Mouse (Mus musculus) liver, embryonic 14.5 days (tissue): ENCODE results near the gene Ccdc137. TPM values are rescaled to one million over a fixed set of nuclear protein-coding genes. Genes with fewer than 3 reads are reported as not detected.

Experiments
- ATAC-seq: fragments of 200-750 bp; cut with Nextera tagmentation; 2 replicates; pipeline ENCODE4 v1.8.0; 2017; ENCODE audit warnings: moderate number of reproducible peaks, mild to moderate bottlenecking, moderate library complexity; ENCODE audit not compliant: insufficient read depth
- DNase-seq, 3 experiments: peaks; one replicate each; pipeline ENCODE4 v3.0.0-alpha.2; 2012 to 2013; ENCODE audit warnings: low read depth in 3 of 3, low spot score in 3 of 3
- H3K27ac ChIP-seq: fragments of 300-500 bp; sonication (generic); 2 replicates; pipeline ENCODE4 v1.5.1; 2014; ENCODE audit warnings: moderate library complexity, mild to moderate bottlenecking, control low read depth, inconsistent platforms
- H3K27me3 ChIP-seq: fragments of 300-500 bp; sonication (generic); 2 replicates; pipeline ENCODE4 v1.6.1; 2014; ENCODE audit warnings: mild to moderate bottlenecking, low read length, moderate library complexity; ENCODE audit not compliant: control insufficient read depth, insufficient read depth
- H3K36me3 ChIP-seq: fragments of 300-500 bp; sonication (generic); replicated peaks from 2 replicates; pipeline ENCODE4 v1.6.1; 2014; ENCODE audit warnings: low read depth; ENCODE audit not compliant: control insufficient read depth, insufficient read depth
- H3K4me1 ChIP-seq, 2 experiments: fragments of 200-500 bp in 1 of 2; fragments of 300-500 bp in 1 of 2; sonication (generic) in 1 of 2; replicated peaks; 2 replicates each; pipeline ENCODE4 v1.6.1; 2012 to 2014; ENCODE audit warnings: antibody characterized with exemption in 1 of 2, inconsistent platforms in 1 of 2, low read length in 1 of 2; ENCODE audit not compliant: control insufficient read depth in 2 of 2, insufficient read depth in 2 of 2
- H3K4me2 ChIP-seq: fragments of 300-500 bp; sonication (generic); 2 replicates; pipeline ENCODE4 v1.6.1; 2014; ENCODE audit warnings: low read depth, mild to moderate bottlenecking, control low read depth, moderate library complexity
- H3K4me3 ChIP-seq, 2 experiments: fragments of 200-500 bp in 1 of 2; fragments of 300-500 bp in 1 of 2; sonication (generic) in 1 of 2; 2 replicates each; pipeline ENCODE4 v1.5.1; 2012 to 2014; ENCODE audit warnings: low read depth in 2 of 2, low read length in 2 of 2, mild to moderate bottlenecking in 2 of 2, control low read depth in 1 of 2, inconsistent platforms in 1 of 2, moderate library complexity in 1 of 2; ENCODE audit not compliant: insufficient read depth in 1 of 2
- H3K9ac ChIP-seq: fragments of 300-500 bp; sonication (generic); replicated peaks from 2 replicates; pipeline ENCODE4 v1.6.1; 2014; ENCODE audit warnings: mild to moderate bottlenecking, control low read depth, moderate library complexity
- H3K9me3 ChIP-seq: fragments of 300-500 bp; sonication (generic); 2 replicates; pipeline ENCODE4 v1.6.1; 2016; ENCODE audit warnings: low read length, mixed read lengths; ENCODE audit not compliant: control insufficient read depth
- CTCF ChIP-seq: IDR thresholded peaks from 2 replicates; pipeline ENCODE4 v1.5.1; 2016; ENCODE audit warnings: antibody characterized with exemption, low read depth, control low read depth
- EP300 ChIP-seq: IDR thresholded peaks from 2 replicates; pipeline ENCODE4 v1.6.1; 2016; ENCODE audit warnings: antibody characterized with exemption, low read depth
- WGBS: fragments of 180-500 bp; shearing (Covaris S2); extraction: QIAGEN DNeasy Blood & Tissue Kit; methylation state at CpG from one replicate; pipeline ENCODE4 v1.1.7; 2014; ENCODE audit not compliant: insufficient replicate concordance; 5-methylcytosine and 5-hydroxymethylcytosine counted together
- polyA plus RNA-seq, 2 experiments: library from polyadenylated mRNA; depleted of rRNA in 1 of 2; stranded (reverse) in 1 of 2; unstranded in 1 of 2; fragments of >200 nt; fragmentation: Nextera tagmentation in 1 of 2; extraction: Ambion mirVana in 1 of 2; gene quantifications; 2 replicates each; pipeline versions ENCODE4 v1.2.1 to v1.2.3; 2012 to 2014

Ccdc137 gene
- polyA plus RNA-seq, 2 experiments, result 11.1 to 15.9 TPM

- Histone ChIP-seq H3K36me3 (peaks cover 84% of the 10 kb centered on the region), H3K27me3 (no peaks in the 10 kb centered on the region), H3K27ac (no peak overlapping the region), H3K9ac (no peak overlapping the region), H3K4me2 (no peak overlapping the region), H3K9me3 (no peaks in the 10 kb centered on the region), H3K4me1 (no peaks in the 10 kb centered on the region), H3K4me3 (no peak overlapping the region)
- WGBS, result 76% methylated on average over 13 of the region's 13 CpGs
- no peak for ATAC-seq
- TF ChIP-seq CTCF, result no peak
- TF ChIP-seq EP300, result no peak
- DNase-seq, result no peak
These were observed 35.0 kb upstream of the Ccdc137 start for GRCm38 (mm10) chr11:120422651-120423568.

- Histone ChIP-seq H3K4me3 (no peak overlapping the region), H3K4me2 (no peak overlapping the region), H3K27me3 (no peaks in the 10 kb centered on the region), H3K4me1 (no peaks in the 10 kb centered on the region), H3K9me3 (no peaks in the 10 kb centered on the region), H3K27ac (no peak overlapping the region), H3K36me3 (peaks cover 85% of the 10 kb centered on the region), H3K9ac (no peak overlapping the region)
- ATAC-seq (no peak), DNase-seq (peak in 1 of 3 experiments; percentile 39)
- 71% methylated on average over 9 of the region's 9 CpGs for WGBS
- peak; percentile 83 for TF ChIP-seq CTCF
- no peak for TF ChIP-seq EP300
These were observed 34.2 kb upstream of the Ccdc137 start for GRCm38 (mm10) chr11:120423569-120424295.

GRCm38 (mm10) chr11:120426727-120427126, 31.2 kb upstream of the Ccdc137 start:
- Histone ChIP-seq H3K27ac (no peak overlapping the region), H3K4me3 (no peak overlapping the region), H3K4me2 (no peak overlapping the region), H3K9me3 (no peaks in the 10 kb centered on the region), H3K4me1 (no peaks in the 10 kb centered on the region), H3K36me3 (peaks cover 82% of the 10 kb centered on the region), H3K27me3 (no peaks in the 10 kb centered on the region), H3K9ac (no peak overlapping the region)
- 81% methylated on average over 3 of the region's 3 CpGs for WGBS
- ATAC-seq (no peak), DNase-seq (no peak)
- TF ChIP-seq CTCF, result no peak
- TF ChIP-seq EP300, result no peak

GRCm38 (mm10) chr11:120437152-120437856, 20.6 kb upstream of the Ccdc137 start, which contains the start of gene Nploc4:
TSS of gene Nploc4 (minus strand) at chr11:120437708.
- Histone ChIP-seq H3K4me1 (peaks cover 9 to 10% of the 10 kb centered on the region in 2 experiments), H3K27me3 (no peaks in the 10 kb centered on the region)
- TF ChIP-seq CTCF (peak; percentile 31), EP300 (no peak)

More at GRCm38 (mm10) chr11:120437152-120437856, 20.6 kb upstream of the Ccdc137 start, which contains the start of gene Nploc4:
- Histone ChIP-seq H3K9me3 (no peaks in the 10 kb centered on the region), H3K4me2 (peak within 1 kb of the TSS; percentile 93), H3K36me3 (peaks cover 16% of the 10 kb centered on the region), H3K9ac (peak within 1 kb of the TSS; percentile 91), H3K27ac (peak within 1 kb of the TSS; percentile 75), H3K4me3 (peak within 1 kb of the TSS; percentile 84 to 96)
- peak; percentile 67 to 72 (median 71) for DNase-seq
- ATAC-seq, result peak; percentile 94
- under 1% methylated on average over 75 of the region's 77 CpGs for WGBS
